Mouse (Mus musculus): ENCODE measurements around the gene Zfp148. TPM values are rescaled to one million over a fixed set of nuclear protein-coding genes. Genes with fewer than 3 reads are reported as not detected.

Gene Zfp148
- polyA plus RNA-seq, 1 experiment from 2014 or later = 49.2 TPM

DNA sequence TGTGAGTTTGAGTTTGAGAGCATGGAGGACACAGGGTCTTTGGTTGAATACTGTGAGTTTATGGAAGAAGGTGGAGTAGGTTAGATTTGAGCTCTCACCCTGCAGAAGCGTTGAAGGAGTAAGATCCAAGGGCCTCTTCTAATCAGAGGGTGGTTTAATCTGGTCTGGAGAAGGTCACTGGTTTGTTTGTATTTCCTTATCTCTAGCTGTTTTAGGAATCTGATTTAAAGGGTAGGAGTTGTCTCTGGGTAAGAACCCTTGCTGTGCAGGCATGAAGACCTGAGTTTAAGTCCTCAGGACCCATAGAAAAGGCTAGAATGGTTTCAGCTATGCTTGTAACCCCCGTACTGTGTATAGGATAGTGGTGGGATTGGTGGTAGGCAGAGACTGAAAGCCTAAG is 6.4 kb downstream of the Zfp148 start:
- 84% methylated on average over 2 of the region's 2 CpGs for WGBS
- Histone ChIP-seq H3K27me3 (ENCODE audit: low read depth, poor library complexity, severe bottlenecking) (no peaks in the 10 kb centered on the region), H3K4me3 (no peak overlapping the region), H3K27ac (no peak overlapping the region), H3K36me3 (peaks cover 13% of the 10 kb centered on the region), H3K9me3 (replicated peaks) (no peaks in the 10 kb centered on the region), H3K4me1 (peaks cover 6% of the 10 kb centered on the region)
- no peak for DNase-seq (ENCODE audit: low spot score)

DNA sequence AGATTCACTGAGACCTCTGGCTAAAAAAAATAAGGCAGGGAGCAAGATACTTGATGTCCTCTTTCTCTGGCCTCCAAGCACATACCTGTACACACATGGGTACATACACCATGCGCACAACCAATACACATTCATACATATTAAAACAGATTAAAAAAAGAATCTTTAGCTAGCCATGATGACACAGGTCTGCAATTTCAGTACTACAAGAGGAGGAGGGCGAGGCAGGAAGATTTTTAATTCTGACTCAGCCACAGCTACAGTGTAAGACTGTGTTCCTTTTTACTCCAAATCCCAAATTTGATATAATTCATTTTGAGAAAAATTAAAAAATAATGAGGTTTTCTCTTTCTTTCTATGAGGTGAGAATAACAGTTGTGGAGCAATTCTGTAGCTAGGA is 6.8 kb downstream of the Zfp148 start:
- Histone ChIP-seq H3K9me3 (replicated peaks) (no peaks in the 10 kb centered on the region), H3K36me3 (peaks cover 13% of the 10 kb centered on the region)

DNA sequence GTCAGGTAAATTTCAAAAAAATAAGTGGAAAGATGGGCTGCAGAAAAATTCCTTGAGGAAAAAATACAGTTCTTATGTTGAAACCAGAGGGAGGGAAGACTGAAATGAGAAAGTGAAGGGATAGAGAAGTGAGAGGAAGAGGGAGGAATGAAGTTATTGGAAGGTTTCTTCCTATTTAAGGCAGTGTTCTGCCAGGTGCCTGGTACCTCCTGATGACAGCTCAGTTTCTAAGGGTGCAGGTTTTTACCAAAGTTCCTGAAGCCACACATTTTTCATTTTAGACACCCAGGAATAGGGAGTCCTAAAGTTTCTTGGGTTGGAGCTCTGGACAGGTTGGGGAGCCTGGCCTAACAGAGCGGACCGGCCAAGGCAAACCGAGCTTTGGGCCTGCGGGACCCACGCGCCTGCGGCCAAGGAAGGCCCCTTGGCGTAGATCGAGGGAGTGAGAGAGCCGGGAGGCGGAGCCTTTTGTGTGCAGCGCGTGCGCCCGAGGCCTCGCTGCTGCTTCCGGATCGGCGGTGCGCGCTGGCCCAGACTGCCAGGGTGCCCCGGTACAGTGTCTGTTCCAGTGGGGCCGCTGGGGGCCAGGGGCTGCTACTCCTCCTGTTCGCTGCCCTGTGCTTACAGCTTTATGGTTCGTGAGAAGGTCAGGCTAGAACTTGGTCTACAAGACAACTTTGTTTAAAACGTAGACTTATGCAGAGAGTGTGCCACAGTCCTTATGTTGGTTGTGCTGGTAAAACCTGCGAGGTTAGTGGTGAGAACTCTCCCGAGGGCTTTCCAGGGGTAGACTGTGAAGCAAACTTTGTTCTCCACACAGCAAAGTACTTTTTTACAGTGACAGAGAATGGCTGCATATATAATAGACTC is 19.5 kb downstream of the Zfp148 start:
- 2% methylated on average over 28 of the region's 28 CpGs for WGBS
- H3K27ac ChIP-seq = peak overlapping the region; percentile 81

More for the DNA sequence above, 6.8 kb downstream of the Zfp148 start:
- DNase-seq (ENCODE audit: low spot score) = no peak
- WGBS = 94% methylated on average over 2 of the region's 2 CpGs
- no peak overlapping the region for H3K4me3 ChIP-seq
- no peaks in the 10 kb centered on the region for H3K27me3 ChIP-seq (ENCODE audit: low read depth, poor library complexity, severe bottlenecking)
- H3K27ac ChIP-seq = no peak overlapping the region
- H3K4me1 ChIP-seq = peaks cover 2% of the 10 kb centered on the region

DNA sequence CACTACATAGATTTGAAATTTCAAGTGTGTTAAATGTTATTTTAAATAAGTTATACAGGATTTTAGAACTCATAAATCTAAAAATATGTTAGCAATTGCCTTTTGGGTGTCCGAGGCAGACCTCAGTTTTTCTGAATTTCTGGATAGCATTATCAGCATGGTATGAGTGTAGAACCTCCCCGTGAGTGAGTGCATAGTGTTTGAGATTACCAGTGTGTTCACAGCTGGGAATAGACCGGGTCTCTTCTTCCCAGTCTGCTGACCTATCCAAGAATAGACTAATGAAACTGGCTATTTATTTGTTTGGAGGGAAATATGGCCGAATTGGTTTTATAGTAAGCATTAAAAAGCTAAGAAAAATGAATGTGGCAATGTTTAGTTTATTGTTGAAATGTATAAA is 20.3 kb downstream of the Zfp148 start:
- no peaks in the 10 kb centered on the region for H3K9me3 ChIP-seq (replicated peaks)
- 0 out of 2 replicates have a peak, but pooled peaks cover 2% of the 10 kb centered on the region for H3K36me3 ChIP-seq
- H3K4me1 ChIP-seq = peaks cover 14% of the 10 kb centered on the region
- H3K4me3 ChIP-seq = no peak overlapping the region
- 82% methylated on average over 4 of the region's 4 CpGs for WGBS
- DNase-seq (ENCODE audit: low spot score) = no peak
- H3K27ac ChIP-seq = no peak overlapping the region
- no peaks in the 10 kb centered on the region for H3K27me3 ChIP-seq (ENCODE audit: low read depth, poor library complexity, severe bottlenecking)

More for the DNA sequence above, 19.5 kb downstream of the Zfp148 start:
- Histone ChIP-seq H3K36me3 (0 out of 2 replicates have a peak, but pooled peaks cover 2% of the 10 kb centered on the region), H3K27me3 (ENCODE audit: low read depth, poor library complexity, severe bottlenecking) (no peaks in the 10 kb centered on the region), H3K4me3 (peak overlapping the region; percentile 54), H3K9me3 (replicated peaks) (no peaks in the 10 kb centered on the region), H3K4me1 (peaks cover 14% of the 10 kb centered on the region)
- peak; percentile 84 for DNase-seq (ENCODE audit: low spot score)

DNA sequence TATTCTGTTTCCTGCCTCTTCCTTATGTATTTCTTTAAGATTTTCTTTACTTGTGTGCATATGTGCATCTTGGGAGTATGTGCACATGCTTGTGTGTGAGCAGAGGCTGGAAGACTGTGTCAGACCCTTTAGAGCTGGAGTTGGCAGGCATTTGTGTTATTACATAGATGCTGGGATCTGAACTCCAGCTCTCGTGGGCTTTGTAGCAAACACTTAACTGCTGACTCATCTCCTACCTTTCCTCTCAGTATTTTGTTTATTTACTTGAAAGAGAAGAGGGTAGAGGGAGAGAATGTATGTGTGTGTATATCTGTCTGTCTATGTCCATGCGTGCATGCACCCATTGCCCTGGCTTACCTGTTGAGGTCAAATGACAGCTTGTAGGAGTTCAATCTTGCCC is 22.6 kb downstream of the Zfp148 start:
- no peak overlapping the region for H3K4me3 ChIP-seq
- peaks cover 14% of the 10 kb centered on the region for H3K4me1 ChIP-seq
- WGBS = 86% methylated on average over 2 of the region's 2 CpGs
- no peak overlapping the region for H3K27ac ChIP-seq
- H3K27me3 ChIP-seq (ENCODE audit: low read depth, poor library complexity, severe bottlenecking) = no peaks in the 10 kb centered on the region
- DNase-seq (ENCODE audit: low spot score) = no peak
- H3K9me3 ChIP-seq (replicated peaks) = no peaks in the 10 kb centered on the region
- H3K36me3 ChIP-seq = 0 out of 2 replicates have a peak, but pooled peaks cover 2% of the 10 kb centered on the region

DNA sequence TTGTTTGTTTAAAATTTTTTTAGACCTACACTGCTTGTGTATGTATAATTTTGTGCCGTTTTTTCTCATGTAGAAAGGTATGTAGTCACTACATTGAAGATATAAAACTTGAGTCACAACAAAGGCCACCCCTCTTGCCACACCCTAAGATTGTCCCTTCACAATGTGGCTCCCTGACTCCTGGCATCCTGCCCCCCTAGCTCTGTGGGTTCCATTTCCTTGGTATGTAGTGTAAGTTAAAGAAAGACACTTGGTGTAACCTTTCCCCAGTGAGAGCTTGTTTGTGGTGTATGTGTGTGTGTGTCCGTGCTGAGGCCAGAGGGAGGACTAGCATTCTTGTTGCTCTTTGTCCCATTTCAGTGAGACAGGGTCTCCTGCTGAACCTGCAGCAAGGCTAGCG is 23.4 kb downstream of the Zfp148 start:
- no peaks in the 10 kb centered on the region for H3K27me3 ChIP-seq (ENCODE audit: low read depth, poor library complexity, severe bottlenecking)

DNA sequence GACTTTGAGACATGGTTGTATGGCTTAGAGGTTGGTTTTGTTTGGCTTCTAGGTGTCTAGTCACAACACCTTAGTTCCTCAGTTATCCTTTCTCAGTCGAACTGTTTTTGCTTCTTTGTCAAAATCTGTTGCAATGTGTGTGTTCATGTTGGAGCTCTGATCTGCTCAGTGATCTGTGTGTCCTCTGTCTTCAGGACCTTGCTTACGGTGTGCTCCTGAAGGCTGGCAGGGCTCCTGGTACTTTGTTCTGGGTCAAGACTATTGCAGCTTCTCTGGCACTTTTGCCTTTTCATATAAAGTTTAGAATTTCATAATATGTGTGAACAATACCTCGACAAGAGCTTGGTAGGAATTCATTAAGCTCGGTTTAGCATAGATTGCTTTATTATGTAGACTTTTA is 24.9 kb downstream of the Zfp148 start:
- H3K4me3 ChIP-seq = no peak overlapping the region
- peaks cover 2% of the 10 kb centered on the region for H3K4me1 ChIP-seq
- no peaks in the 10 kb centered on the region for H3K9me3 ChIP-seq (replicated peaks)
- no peak overlapping the region for H3K27ac ChIP-seq
- H3K36me3 ChIP-seq = 0 out of 2 replicates have a peak, but pooled peaks cover 2% of the 10 kb centered on the region
- H3K27me3 ChIP-seq (ENCODE audit: low read depth, poor library complexity, severe bottlenecking) = no peaks in the 10 kb centered on the region
- 88% methylated on average over 4 of the region's 4 CpGs for WGBS
- DNase-seq (ENCODE audit: low spot score) = no peak

More for the DNA sequence above, 23.4 kb downstream of the Zfp148 start:
- Histone ChIP-seq H3K9me3 (replicated peaks) (no peaks in the 10 kb centered on the region), H3K4me3 (no peak overlapping the region), H3K27ac (no peak overlapping the region), H3K4me1 (peaks cover 14% of the 10 kb centered on the region), H3K36me3 (0 out of 2 replicates have a peak, but pooled peaks cover 2% of the 10 kb centered on the region)
- no peak for DNase-seq (ENCODE audit: low spot score)
- 80% methylated on average over 3 of the region's 3 CpGs for WGBS

DNA sequence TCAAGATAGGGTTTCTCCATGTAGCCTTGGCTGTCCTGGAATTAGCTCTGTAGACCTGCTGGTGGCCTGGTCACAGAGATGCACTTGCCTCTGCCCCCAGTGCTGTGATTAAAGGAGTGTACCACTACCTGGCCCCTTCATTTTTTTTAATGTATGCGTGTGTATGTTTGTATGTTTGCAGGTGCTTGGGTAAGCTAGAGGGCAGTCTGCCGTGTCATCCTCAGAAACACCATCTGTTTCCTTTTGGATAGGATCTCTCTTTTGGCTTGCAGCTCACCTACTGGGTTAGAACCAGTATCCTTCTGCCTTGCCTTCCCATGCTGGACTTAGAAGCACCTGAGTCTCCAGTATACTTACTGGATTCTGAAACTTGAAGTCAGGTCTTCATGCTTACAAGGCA is 29.5 kb downstream of the Zfp148 start:
- no peaks in the 10 kb centered on the region for H3K9me3 ChIP-seq (replicated peaks)
- no peak for DNase-seq (ENCODE audit: low spot score)
- H3K27me3 ChIP-seq (ENCODE audit: low read depth, poor library complexity, severe bottlenecking) = no peaks in the 10 kb centered on the region
- no peak overlapping the region for H3K27ac ChIP-seq
- no peaks in the 10 kb centered on the region for H3K36me3 ChIP-seq
- no peak overlapping the region for H3K4me3 ChIP-seq
- WGBS = 88% methylated on average over 2 of the region's 2 CpGs
- H3K4me1 ChIP-seq = peaks cover 13% of the 10 kb centered on the region

DNA sequence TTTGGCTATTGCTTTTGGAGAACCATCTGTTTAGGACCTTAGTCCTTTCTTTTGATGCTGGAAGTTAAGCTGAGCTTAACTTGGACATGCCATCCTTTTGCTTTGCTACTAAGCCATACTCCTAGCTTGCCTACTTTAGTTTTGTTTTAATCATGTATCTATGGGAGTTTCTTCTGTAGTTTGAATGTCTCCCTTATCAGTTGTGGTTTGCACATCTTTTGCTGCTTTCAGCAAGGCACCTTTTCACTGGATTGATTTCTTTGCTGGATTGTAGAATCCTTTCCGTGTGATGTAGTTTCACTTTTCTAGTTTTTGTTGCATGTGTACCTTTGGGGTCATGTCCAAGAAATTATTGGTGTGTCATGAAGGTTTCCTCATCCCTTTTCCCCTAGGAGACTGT is 30.0 kb downstream of the Zfp148 start:
- peaks cover 13% of the 10 kb centered on the region for H3K4me1 ChIP-seq
- H3K27me3 ChIP-seq (ENCODE audit: low read depth, poor library complexity, severe bottlenecking) = no peaks in the 10 kb centered on the region
- no peaks in the 10 kb centered on the region for H3K9me3 ChIP-seq (replicated peaks)
- no peaks in the 10 kb centered on the region for H3K36me3 ChIP-seq
- DNase-seq (ENCODE audit: low spot score) = no peak
- no peak overlapping the region for H3K27ac ChIP-seq
- WGBS = 92% methylated on average over 1 of the region's 1 CpGs
- no peak overlapping the region for H3K4me3 ChIP-seq

DNA sequence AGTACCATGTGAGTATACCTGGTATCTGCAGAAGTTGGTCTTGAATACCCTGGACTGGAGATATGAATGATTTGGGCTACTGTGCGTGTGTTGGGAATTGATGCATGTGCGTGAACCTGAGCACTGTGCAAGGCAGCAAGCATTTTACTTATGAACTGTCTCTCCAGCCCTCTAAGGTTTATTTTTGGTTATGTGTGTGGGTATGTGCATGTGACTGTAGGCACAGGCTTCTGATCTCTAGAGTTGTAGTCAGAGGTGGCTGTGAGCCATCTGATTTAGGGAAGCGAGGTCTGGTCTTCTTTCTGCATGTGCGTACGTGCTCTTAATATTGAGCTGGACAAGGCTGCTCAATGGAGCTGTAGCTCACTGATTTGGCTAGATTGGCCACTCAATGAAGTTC is 33.6 kb downstream of the Zfp148 start:
- H3K4me3 ChIP-seq = no peak overlapping the region
- H3K27me3 ChIP-seq (ENCODE audit: low read depth, poor library complexity, severe bottlenecking) = no peaks in the 10 kb centered on the region
- no peaks in the 10 kb centered on the region for H3K36me3 ChIP-seq
- DNase-seq (ENCODE audit: low spot score) = no peak
- H3K9me3 ChIP-seq (replicated peaks) = no peaks in the 10 kb centered on the region
- 92% methylated on average over 5 of the region's 5 CpGs for WGBS
- H3K27ac ChIP-seq = no peak overlapping the region
- peaks cover 13% of the 10 kb centered on the region for H3K4me1 ChIP-seq

DNA sequence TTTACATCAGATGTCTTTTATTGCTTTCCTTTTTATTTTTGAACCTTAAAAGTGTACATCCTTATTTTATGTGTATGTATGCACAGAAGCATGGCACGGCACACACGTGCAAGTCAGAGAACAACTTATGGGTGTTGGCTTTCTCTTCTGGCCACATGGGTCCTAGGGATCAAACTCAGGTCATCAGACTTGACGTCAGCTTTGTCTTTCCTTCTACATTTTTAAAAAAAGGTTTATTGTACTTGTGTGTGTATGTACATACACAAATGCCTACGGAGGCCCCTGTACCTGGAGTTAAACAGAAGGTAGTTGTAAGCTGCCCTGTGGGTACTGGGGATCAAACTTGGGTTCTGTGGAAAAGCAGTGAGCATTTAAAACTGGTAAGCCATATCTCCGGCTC is 35.0 kb downstream of the Zfp148 start:
- DNase-seq (ENCODE audit: low spot score) = no peak
- H3K4me3 ChIP-seq = no peak overlapping the region
- H3K4me1 ChIP-seq = peaks cover 13% of the 10 kb centered on the region
- H3K27ac ChIP-seq = no peak overlapping the region
- WGBS = 92% methylated on average over 5 of the region's 5 CpGs
- H3K27me3 ChIP-seq (ENCODE audit: low read depth, poor library complexity, severe bottlenecking) = no peaks in the 10 kb centered on the region
- no peaks in the 10 kb centered on the region for H3K9me3 ChIP-seq (replicated peaks)
- H3K36me3 ChIP-seq = no peaks in the 10 kb centered on the region

DNA sequence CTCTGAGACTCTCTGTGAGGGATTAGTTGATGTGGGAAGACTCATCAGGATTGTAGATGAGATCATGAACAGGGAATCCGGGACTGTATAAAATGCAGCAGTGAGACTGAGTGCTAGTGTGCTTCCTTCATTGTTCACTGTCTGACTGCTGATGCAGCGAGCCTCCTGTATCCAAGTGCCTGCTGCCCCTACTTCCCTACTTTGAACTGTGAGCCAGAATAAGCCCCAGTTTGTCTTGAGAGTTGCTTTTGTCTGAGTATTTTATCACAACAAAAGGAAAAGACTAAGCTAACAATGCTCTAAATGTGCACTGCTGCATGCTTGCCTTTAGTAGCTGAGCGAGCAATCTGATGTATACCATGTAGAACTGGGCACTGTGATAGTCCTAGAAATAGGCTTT is 47.7 kb downstream of the Zfp148 start:
- no peaks in the 10 kb centered on the region for H3K4me1 ChIP-seq
- H3K36me3 ChIP-seq = peaks cover 75% of the 10 kb centered on the region
- H3K9me3 ChIP-seq (replicated peaks) = no peaks in the 10 kb centered on the region
- no peak for DNase-seq (ENCODE audit: low spot score)
- no peak overlapping the region for H3K4me3 ChIP-seq
- no peaks in the 10 kb centered on the region for H3K27me3 ChIP-seq (ENCODE audit: low read depth, poor library complexity, severe bottlenecking)
- no peak overlapping the region for H3K27ac ChIP-seq
- WGBS = 93% methylated on average over 3 of the region's 3 CpGs

DNA sequence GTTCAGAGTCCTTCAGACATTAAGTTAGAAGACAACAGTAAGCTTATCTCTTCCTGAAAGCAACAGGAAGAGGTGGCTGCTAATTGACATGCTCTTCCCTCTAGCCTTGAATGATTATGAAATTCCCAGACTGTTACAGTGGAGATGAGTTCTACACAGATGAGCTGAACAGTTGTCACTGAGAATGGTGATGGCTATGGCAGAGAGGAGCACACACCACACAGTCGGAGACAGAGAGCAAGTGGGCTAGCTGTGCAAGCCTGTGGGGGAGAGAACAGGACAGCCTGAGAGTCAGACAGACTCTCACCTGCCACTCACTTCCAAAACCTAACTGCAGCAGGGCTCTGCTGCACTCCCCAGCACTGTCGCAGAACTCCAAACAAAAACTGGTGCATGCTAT is 51.0 kb downstream of the Zfp148 start:
- no peaks in the 10 kb centered on the region for H3K4me1 ChIP-seq
- no peak for DNase-seq (ENCODE audit: low spot score)
- peaks cover 74% of the 10 kb centered on the region for H3K36me3 ChIP-seq
- H3K4me3 ChIP-seq = no peak overlapping the region
- 91% methylated on average over 2 of the region's 2 CpGs for WGBS
- H3K9me3 ChIP-seq (replicated peaks) = no peaks in the 10 kb centered on the region
- no peaks in the 10 kb centered on the region for H3K27me3 ChIP-seq (ENCODE audit: low read depth, poor library complexity, severe bottlenecking)
- no peak overlapping the region for H3K27ac ChIP-seq

Measured in limb, embryonic 10.5 days (tissue).